Mouse (Mus musculus): ENCODE results near the gene Atp6ap1. TPM values are rescaled to one million over a fixed set of nuclear protein-coding genes. Genes with fewer than 3 reads are reported as not detected.

The Atp6ap1 gene
- polyA plus RNA-seq, 1 experiment from 2014 or later = 90.7 TPM

GRCm38 (mm10) chrX:74277916-74278315 lies 19.0 kb upstream of the Atp6ap1 start:
- H3K27ac ChIP-seq = no peak overlapping the region
- H3K9me3 ChIP-seq (replicated peaks) = no peaks in the 10 kb centered on the region
- peaks cover 4% of the 10 kb centered on the region; the same call in 1 of the 2 replicates for H3K4me1 ChIP-seq
- WGBS = 74% methylated on average over 8 of the region's 8 CpGs
- no peak for DNase-seq (ENCODE audit: low spot score)
- H3K27me3 ChIP-seq (ENCODE audit: low read depth, poor library complexity, severe bottlenecking) = peaks cover 23% of the 10 kb centered on the region
- H3K4me3 ChIP-seq = no peak overlapping the region
- H3K36me3 ChIP-seq = peaks cover 4% of the 10 kb centered on the region; the same call in 1 of the 2 replicates

- WGBS = 13% methylated on average over 14 of the region's 14 CpGs
Observed at GRCm38 (mm10) chrX:74281041-74281731, 15.7 kb upstream of the Atp6ap1 start.

GRCm38 (mm10) chrX:74281732-74282394 lies 15.0 kb upstream of the Atp6ap1 start, which contains the start of the genes Taz and Dnase1l1:
TSS of gene Taz (plus strand) at chrX:74281912.
TSS of gene Dnase1l1 (minus strand) at chrX:74282337.
- WGBS = 13% methylated on average over 16 of the region's 16 CpGs
- peaks cover 34% of the 10 kb centered on the region for H3K27me3 ChIP-seq (ENCODE audit: low read depth, poor library complexity, severe bottlenecking)
- no peaks in the 10 kb centered on the region for H3K36me3 ChIP-seq
- peaks cover 14% of the 10 kb centered on the region for H3K4me1 ChIP-seq
- H3K4me3 ChIP-seq = peak within 1 kb of the TSS; percentile 68
- H3K9me3 ChIP-seq (replicated peaks) = no peaks in the 10 kb centered on the region
- DNase-seq (ENCODE audit: low spot score) = peak; percentile 62
- peak within 1 kb of the TSS; percentile 84 for H3K27ac ChIP-seq

More at GRCm38 (mm10) chrX:74281041-74281731, 15.7 kb upstream of the Atp6ap1 start:
- Histone ChIP-seq H3K9me3 (replicated peaks) (no peaks in the 10 kb centered on the region), H3K4me1 (peaks cover 14% of the 10 kb centered on the region), H3K36me3 (no peaks in the 10 kb centered on the region), H3K27ac (peak overlapping the region; percentile 84), H3K4me3 (peak overlapping the region; percentile 68), H3K27me3 (ENCODE audit: low read depth, poor library complexity, severe bottlenecking) (peaks cover 34% of the 10 kb centered on the region)
- DNase-seq (ENCODE audit: low spot score) = no peak

GRCm38 (mm10) chrX:74282395-74283091 lies 14.4 kb upstream of the Atp6ap1 start:
- Histone ChIP-seq H3K4me3 (peak overlapping the region; percentile 68), H3K4me1 (peaks cover 14% of the 10 kb centered on the region), H3K27ac (peak overlapping the region; percentile 84), H3K27me3 (ENCODE audit: low read depth, poor library complexity, severe bottlenecking) (peaks cover 34% of the 10 kb centered on the region), H3K9me3 (replicated peaks) (no peaks in the 10 kb centered on the region), H3K36me3 (no peaks in the 10 kb centered on the region)
- 19% methylated on average over 39 of the region's 39 CpGs for WGBS
- peak; percentile 80 for DNase-seq (ENCODE audit: low spot score)

- peak overlapping the region; percentile 68 for H3K4me3 ChIP-seq
- 37% methylated on average over 5 of the region's 5 CpGs for WGBS
- H3K27ac ChIP-seq = peak overlapping the region; percentile 84
- H3K36me3 ChIP-seq = peaks cover 2% of the 10 kb centered on the region
- H3K27me3 ChIP-seq (ENCODE audit: low read depth, poor library complexity, severe bottlenecking) = peaks cover 34% of the 10 kb centered on the region
- peaks cover 14% of the 10 kb centered on the region for H3K4me1 ChIP-seq
- no peak for DNase-seq (ENCODE audit: low spot score)
- no peaks in the 10 kb centered on the region for H3K9me3 ChIP-seq (replicated peaks)
Observed at GRCm38 (mm10) chrX:74283092-74283437, 13.8 kb upstream of the Atp6ap1 start.

- Histone ChIP-seq H3K27ac (no peak overlapping the region), H3K9me3 (replicated peaks) (no peaks in the 10 kb centered on the region), H3K27me3 (ENCODE audit: low read depth, poor library complexity, severe bottlenecking) (no peaks in the 10 kb centered on the region), H3K36me3 (peaks cover 24% of the 10 kb centered on the region), H3K4me1 (peaks cover 3% of the 10 kb centered on the region; the same call in 1 of the 2 replicates), H3K4me3 (no peak overlapping the region)
- WGBS = 79% methylated on average over 4 of the region's 4 CpGs
- no peak for DNase-seq (ENCODE audit: low spot score)
Observed at GRCm38 (mm10) chrX:74293431-74293830, 3.5 kb upstream of the Atp6ap1 start.

- no peak overlapping the region for H3K27ac ChIP-seq
- H3K36me3 ChIP-seq = peaks cover 44% of the 10 kb centered on the region
- 92% methylated on average over 1 of the region's 1 CpGs for WGBS
- 0 out of 2 replicates have a peak, but pooled peaks cover 5% of the 10 kb centered on the region for H3K27me3 ChIP-seq (ENCODE audit: low read depth, poor library complexity, severe bottlenecking)
- no peak overlapping the region for H3K4me3 ChIP-seq
- DNase-seq (ENCODE audit: low spot score) = no peak
- H3K9me3 ChIP-seq (replicated peaks) = no peaks in the 10 kb centered on the region
- peaks cover 3% of the 10 kb centered on the region; the same call in 1 of the 2 replicates for H3K4me1 ChIP-seq
Observed at GRCm38 (mm10) chrX:74298348-74298747, 1.5 kb downstream of the Atp6ap1 start.

GRCm38 (mm10) chrX:74299721-74300120 lies 2.8 kb downstream of the Atp6ap1 start:
- Histone ChIP-seq H3K36me3 (peaks cover 51% of the 10 kb centered on the region), H3K27me3 (ENCODE audit: low read depth, poor library complexity, severe bottlenecking) (peaks cover 5% of the 10 kb centered on the region; the same call in 1 of the 2 replicates), H3K4me1 (peaks cover 6% of the 10 kb centered on the region; the same call in 1 of the 2 replicates), H3K4me3 (no peak overlapping the region), H3K27ac (no peak overlapping the region), H3K9me3 (replicated peaks) (no peaks in the 10 kb centered on the region)
- WGBS = 95% methylated on average over 3 of the region's 3 CpGs
- DNase-seq (ENCODE audit: low spot score) = no peak

- Histone ChIP-seq H3K27me3 (ENCODE audit: low read depth, poor library complexity, severe bottlenecking) (peaks cover 17% of the 10 kb centered on the region), H3K36me3 (peaks cover 77% of the 10 kb centered on the region), H3K4me1 (peaks cover 9% of the 10 kb centered on the region; the same call in 1 of the 2 replicates), H3K4me3 (peak within 1 kb of the TSS; percentile 64), H3K9me3 (replicated peaks) (no peaks in the 10 kb centered on the region), H3K27ac (peak within 1 kb of the TSS; percentile 89)
- DNase-seq (ENCODE audit: low spot score) = peak; percentile 81
- 18% methylated on average over 38 of the region's 41 CpGs for WGBS
Observed at GRCm38 (mm10) chrX:74304867-74305700, 8.2 kb downstream of the Atp6ap1 start, which contains the start of gene Gdi1. TSS of gene Gdi1 (plus strand) at chrX:74304998.

GRCm38 (mm10) chrX:74312540-74313464 lies 15.9 kb downstream of the Atp6ap1 start, which contains the start of gene Fam50a:
TSS of gene Fam50a (plus strand) at chrX:74313033.
- H3K4me3 ChIP-seq = peak within 1 kb of the TSS; percentile 72
- peaks cover 16% of the 10 kb centered on the region for H3K27me3 ChIP-seq (ENCODE audit: low read depth, poor library complexity, severe bottlenecking)
- peaks cover 9% of the 10 kb centered on the region; the same call in 1 of the 2 replicates for H3K4me1 ChIP-seq
- peak; percentile 86 for DNase-seq (ENCODE audit: low spot score)
- H3K9me3 ChIP-seq (replicated peaks) = no peaks in the 10 kb centered on the region
- WGBS = 10% methylated on average over 59 of the region's 59 CpGs
- peaks cover 49% of the 10 kb centered on the region for H3K36me3 ChIP-seq
- peak within 1 kb of the TSS; percentile 83 for H3K27ac ChIP-seq

GRCm38 (mm10) chrX:74328725-74329161 lies 31.8 kb downstream of the Atp6ap1 start, which contains the start of gene Plxna3:
TSS of gene Plxna3 (plus strand) at chrX:74329066.
- DNase-seq (ENCODE audit: low spot score) = peak; percentile 81
- Histone ChIP-seq H3K36me3 (peaks cover 20% of the 10 kb centered on the region), H3K9me3 (replicated peaks) (no peaks in the 10 kb centered on the region), H3K27me3 (ENCODE audit: low read depth, poor library complexity, severe bottlenecking) (peaks cover 21% of the 10 kb centered on the region), H3K4me3 (peak within 1 kb of the TSS; percentile 60), H3K27ac (peak within 1 kb of the TSS; percentile 95), H3K4me1 (peaks cover 28% of the 10 kb centered on the region)
- WGBS = 13% methylated on average over 29 of the region's 30 CpGs
